Mouse (Mus musculus): ENCODE results near the gene Gnb1l. TPM values are rescaled to one million over a fixed set of nuclear protein-coding genes. Genes with fewer than 3 reads are reported as not detected.
A peak's percentile ranks its signal among the peaks of the same experiment; 100 is the strongest.

The Gnb1l gene
- polyA plus RNA-seq, 1 experiment from 2014 or later, result 15.7 TPM

- H3K4me1 ChIP-seq, result peaks cover 28% of the 10 kb centered on the region
- H3K36me3 ChIP-seq, result no peaks in the 10 kb centered on the region
- H3K9ac ChIP-seq, result 0 out of 2 replicates have a peak overlapping the region, but pooled peaks have one; percentile 1
- no peaks in the 10 kb centered on the region for H3K9me3 ChIP-seq
- peak overlapping the region; percentile 30 for H3K4me3 ChIP-seq
- peak overlapping the region; percentile 53 for H3K4me2 ChIP-seq
- peak; percentile 16; the same call in 1 of the 2 replicates for ATAC-seq (ENCODE audit: borderline replicate concordance, extremely low read depth, low FRiP score, low TSS enrichment)
- peaks cover 89% of the 10 kb centered on the region for H3K27me3 ChIP-seq
- WGBS, result 5% methylated on average over 62 of the region's 67 CpGs
- no peak overlapping the region for H3K27ac ChIP-seq
Measured at GRCm38 (mm10) chr16:18582426-18583148, 84.1 kb downstream of the Gnb1l start.

GRCm38 (mm10) chr16:18583169-18583568, 84.7 kb downstream of the Gnb1l start:
- peaks cover 93% of the 10 kb centered on the region for H3K27me3 ChIP-seq
- H3K9me3 ChIP-seq, result no peaks in the 10 kb centered on the region
- no peak overlapping the region for H3K27ac ChIP-seq
- WGBS, result 49% methylated on average over 10 of the region's 10 CpGs
- H3K4me2 ChIP-seq, result 0 out of 2 replicates have a peak overlapping the region, but pooled peaks have one; percentile 88
- ATAC-seq (ENCODE audit: borderline replicate concordance, extremely low read depth, low FRiP score, low TSS enrichment), result no peak
- H3K36me3 ChIP-seq, result no peaks in the 10 kb centered on the region
- H3K9ac ChIP-seq, result no peak overlapping the region
- H3K4me3 ChIP-seq, result no peak overlapping the region; the same call in 1 of the 2 replicates
- H3K4me1 ChIP-seq, result peaks cover 34% of the 10 kb centered on the region

GRCm38 (mm10) chr16:18583673-18584357, 85.3 kb downstream of the Gnb1l start:
- Histone ChIP-seq H3K27ac (no peak overlapping the region), H3K4me2 (peak overlapping the region; percentile 88), H3K27me3 (peaks cover 97% of the 10 kb centered on the region), H3K9ac (0 out of 2 replicates have a peak overlapping the region, but pooled peaks have one; percentile 3), H3K4me1 (peaks cover 40% of the 10 kb centered on the region), H3K4me3 (peak overlapping the region; percentile 50; the same call in 1 of the 2 replicates), H3K36me3 (no peaks in the 10 kb centered on the region), H3K9me3 (no peaks in the 10 kb centered on the region)
- WGBS, result 46% methylated on average over 10 of the region's 10 CpGs
- no peak for ATAC-seq (ENCODE audit: borderline replicate concordance, extremely low read depth, low FRiP score, low TSS enrichment)

- WGBS, result 44% methylated on average over 10 of the region's 10 CpGs
- peak overlapping the region; percentile 46 for H3K9ac ChIP-seq
- peak overlapping the region; percentile 88 for H3K4me2 ChIP-seq
- H3K27me3 ChIP-seq, result peaks cover 100% of the 10 kb centered on the region
- peak overlapping the region; percentile 50 for H3K4me3 ChIP-seq
- no peaks in the 10 kb centered on the region for H3K9me3 ChIP-seq
- H3K4me1 ChIP-seq, result peaks cover 42% of the 10 kb centered on the region
- H3K36me3 ChIP-seq, result no peaks in the 10 kb centered on the region
- no peak for ATAC-seq (ENCODE audit: borderline replicate concordance, extremely low read depth, low FRiP score, low TSS enrichment)
- peak overlapping the region; percentile 5; the same call in 1 of the 2 replicates for H3K27ac ChIP-seq
Measured at GRCm38 (mm10) chr16:18584901-18585510, 86.5 kb downstream of the Gnb1l start.

- no peak for ATAC-seq (ENCODE audit: borderline replicate concordance, extremely low read depth, low FRiP score, low TSS enrichment)
- peak overlapping the region; percentile 50 for H3K4me3 ChIP-seq
- peaks cover 100% of the 10 kb centered on the region for H3K27me3 ChIP-seq
- H3K27ac ChIP-seq, result 0 out of 2 replicates have a peak overlapping the region, but pooled peaks have one; percentile 21
- H3K9me3 ChIP-seq, result no peaks in the 10 kb centered on the region
- H3K4me2 ChIP-seq, result peak overlapping the region; percentile 88
- H3K4me1 ChIP-seq, result peaks cover 48% of the 10 kb centered on the region
- WGBS, result 29% methylated on average over 10 of the region's 10 CpGs
- peak overlapping the region; percentile 46 for H3K9ac ChIP-seq
- no peaks in the 10 kb centered on the region for H3K36me3 ChIP-seq
Measured at GRCm38 (mm10) chr16:18585676-18586075, 87.2 kb downstream of the Gnb1l start.

GRCm38 (mm10) chr16:18586076-18586905, 87.8 kb downstream of the Gnb1l start:
- Histone ChIP-seq H3K9ac (peak overlapping the region; percentile 46), H3K27me3 (peaks cover 100% of the 10 kb centered on the region), H3K4me1 (peaks cover 49% of the 10 kb centered on the region), H3K4me3 (peak overlapping the region; percentile 50), H3K9me3 (no peaks in the 10 kb centered on the region), H3K4me2 (peak overlapping the region; percentile 88), H3K27ac (peak overlapping the region; percentile 58; the same call in 1 of the 2 replicates), H3K36me3 (no peaks in the 10 kb centered on the region)
- WGBS, result 4% methylated on average over 83 of the region's 83 CpGs
- no peak for ATAC-seq (ENCODE audit: borderline replicate concordance, extremely low read depth, low FRiP score, low TSS enrichment)

GRCm38 (mm10) chr16:18586906-18587546, 88.5 kb downstream of the Gnb1l start:
- H3K27me3 ChIP-seq, result peaks cover 100% of the 10 kb centered on the region
- no peaks in the 10 kb centered on the region for H3K36me3 ChIP-seq
- H3K4me1 ChIP-seq, result peaks cover 49% of the 10 kb centered on the region
- peak overlapping the region; percentile 58; the same call in 1 of the 2 replicates for H3K27ac ChIP-seq
- peak overlapping the region; percentile 46 for H3K9ac ChIP-seq
- WGBS, result 4% methylated on average over 18 of the region's 62 CpGs
- no peak for ATAC-seq (ENCODE audit: borderline replicate concordance, extremely low read depth, low FRiP score, low TSS enrichment)
- peak overlapping the region; percentile 88 for H3K4me2 ChIP-seq
- peak overlapping the region; percentile 50 for H3K4me3 ChIP-seq
- H3K9me3 ChIP-seq, result no peaks in the 10 kb centered on the region

GRCm38 (mm10) chr16:18587847-18588737, 89.6 kb downstream of the Gnb1l start:
- Histone ChIP-seq H3K27ac (peak overlapping the region; percentile 62), H3K4me2 (peak overlapping the region; percentile 88), H3K4me3 (peak overlapping the region; percentile 50), H3K36me3 (no peaks in the 10 kb centered on the region), H3K9me3 (no peaks in the 10 kb centered on the region), H3K4me1 (peaks cover 41% of the 10 kb centered on the region), H3K9ac (peak overlapping the region; percentile 40), H3K27me3 (peaks cover 97% of the 10 kb centered on the region)
- ATAC-seq (ENCODE audit: borderline replicate concordance, extremely low read depth, low FRiP score, low TSS enrichment), result peak; percentile 44; the same call in 1 of the 2 replicates
- 4% methylated on average over 57 of the region's 57 CpGs for WGBS

- peak; percentile 29; the same call in 1 of the 2 replicates for ATAC-seq (ENCODE audit: borderline replicate concordance, extremely low read depth, low FRiP score, low TSS enrichment)
- H3K27ac ChIP-seq, result peak overlapping the region; percentile 62
- H3K4me3 ChIP-seq, result peak overlapping the region; percentile 50
- no peaks in the 10 kb centered on the region for H3K36me3 ChIP-seq
- peaks cover 96% of the 10 kb centered on the region for H3K27me3 ChIP-seq
- peak overlapping the region; percentile 21; the same call in 1 of the 2 replicates for H3K9ac ChIP-seq
- H3K9me3 ChIP-seq, result no peaks in the 10 kb centered on the region
- peaks cover 41% of the 10 kb centered on the region for H3K4me1 ChIP-seq
- H3K4me2 ChIP-seq, result peak overlapping the region; percentile 88
- 12% methylated on average over 31 of the region's 31 CpGs for WGBS
Measured at GRCm38 (mm10) chr16:18588738-18589055, 90.2 kb downstream of the Gnb1l start.

- ATAC-seq (ENCODE audit: borderline replicate concordance, extremely low read depth, low FRiP score, low TSS enrichment), result no peak
- Histone ChIP-seq H3K9ac (no peak overlapping the region), H3K9me3 (no peaks in the 10 kb centered on the region), H3K4me3 (peak overlapping the region; percentile 50; the same call in 1 of the 2 replicates), H3K27me3 (peaks cover 91% of the 10 kb centered on the region), H3K36me3 (no peaks in the 10 kb centered on the region), H3K4me1 (peaks cover 41% of the 10 kb centered on the region), H3K27ac (peak overlapping the region; percentile 62; the same call in 1 of the 2 replicates), H3K4me2 (peak overlapping the region; percentile 88; the same call in 1 of the 2 replicates)
- WGBS, result 41% methylated on average over 9 of the region's 9 CpGs
Measured at GRCm38 (mm10) chr16:18589080-18589621, 90.6 kb downstream of the Gnb1l start.
